Mouse (Mus musculus): Measurements from ENCODE around the gene Acp4.

DNA sequence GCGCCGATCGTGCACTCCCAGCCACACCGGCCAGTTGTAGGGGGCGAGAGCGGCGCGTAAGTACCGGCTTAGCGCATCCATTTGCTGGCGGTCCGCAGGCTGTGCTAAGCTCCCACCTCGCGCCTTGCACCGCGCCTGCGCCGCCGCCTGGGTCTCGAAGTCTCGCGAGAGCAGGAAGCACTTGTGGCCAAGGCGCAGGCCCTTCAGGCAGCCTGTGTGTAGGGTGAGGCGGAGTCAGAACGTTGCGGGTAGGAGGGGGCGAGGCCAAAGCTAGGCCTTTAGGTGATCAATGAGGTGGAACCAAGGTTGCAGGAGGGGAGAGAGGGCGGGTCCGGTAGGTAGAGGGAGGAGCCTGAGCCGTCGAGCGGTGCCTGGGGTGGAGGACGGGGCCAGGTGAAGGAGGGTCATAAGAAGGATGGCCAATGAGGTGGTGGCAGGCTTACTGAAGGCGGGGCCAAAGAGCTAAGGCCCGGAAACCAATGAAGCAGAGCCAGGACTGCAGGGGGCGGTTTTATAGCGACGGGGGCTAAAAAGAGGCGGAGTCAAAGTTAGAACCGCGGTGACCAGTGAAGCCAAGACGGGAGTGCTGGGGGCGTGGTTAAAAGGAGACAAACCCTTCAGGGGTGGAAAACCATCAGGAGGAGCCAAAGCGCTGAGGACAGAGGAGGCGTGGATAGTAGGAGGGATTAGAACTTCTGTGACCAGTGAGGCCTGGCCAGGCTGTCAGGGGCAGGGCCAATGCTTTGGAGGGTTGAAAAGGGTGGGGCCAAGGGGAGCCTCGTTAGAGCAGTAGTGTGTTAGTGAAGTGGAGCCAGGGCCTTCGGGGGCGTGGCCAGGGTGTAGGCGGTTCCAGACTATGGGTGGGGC is 47.8 kb upstream of the Acp4 start:
- TF ChIP-seq CTCF (IDR thresholded peaks at IDR 0.05) (peak; percentile 28), EP300 (IDR thresholded peaks at IDR 0.05) (peak; percentile 26; the same call in 1 of the 2 replicates)
